Mouse (Mus musculus) heart, postnatal 0 days (tissue): Measurements from ENCODE around the gene Bcar3.

Experiments
- CTCF ChIP-seq: IDR thresholded peaks from 2 replicates; pipeline ENCODE4 v1.5.1; 2016; ENCODE audit warnings: antibody characterized with exemption, control low read depth, low read depth
- EP300 ChIP-seq: IDR thresholded peaks from 2 replicates; pipeline ENCODE4 v1.6.1; 2016; ENCODE audit warnings: antibody characterized with exemption, low read depth

DNA sequence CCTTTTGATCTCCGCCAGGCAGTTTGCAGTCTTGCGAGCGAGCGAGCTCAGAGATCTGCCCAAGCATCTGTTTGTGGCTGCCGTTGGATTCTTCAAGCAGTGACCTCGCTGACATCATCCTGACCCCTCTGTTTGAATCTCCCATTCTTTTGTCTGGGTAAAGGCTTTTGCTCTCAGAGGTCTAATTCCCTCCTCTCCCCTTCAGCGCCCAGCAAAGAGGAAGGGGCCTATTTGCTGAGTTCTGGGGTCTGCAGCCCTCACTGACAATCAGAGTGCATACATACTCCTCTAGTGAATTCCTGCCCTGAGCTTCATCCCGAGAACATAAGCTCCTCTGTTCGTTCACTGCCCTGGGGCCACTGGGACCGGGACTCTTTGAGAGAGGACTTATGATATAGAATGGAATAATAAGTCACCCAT lies 82.5 kb downstream of the Bcar3 start:
- no peak for TF ChIP-seq CTCF
- no peak for TF ChIP-seq EP300
